ENCODE assay signal across 35 mouse cellular contexts in genomic region chr2:35333670-35334069, GRCm38 (mm10). TPM values are rescaled to one million over a fixed set of nuclear protein-coding genes. Genes with fewer than 3 reads are reported as not detected.
A peak's percentile ranks its signal among the peaks of the same experiment; 100 is the strongest.
DNase-seq lines count a peak whose midpoint lies in the region; ATAC-seq and TF ChIP-seq lines count a peak whose summit lies in the region.
"Had no signal": no experiment of that assay in that cellular context is flagged by ENCODE, and none has a peak within 500 bp of the region (broad histone marks: within the 10 kb centered on the region; RNA-seq: fewer than 3 reads in every experiment).

No protein-coding gene starts in this region.

- DNase-seq in hindbrain, postnatal 0 days (ENCODE audit: low spot score): no peak
- DNase-seq in hindbrain, embryonic 10.5 days (ENCODE audit: low spot score): no peak
- peak; percentile 84 for DNase-seq in 416B (ENCODE audit: low read depth)
- DNase-seq in spleen, postnatal 36 days (ENCODE audit: low spot score in 2 of 2): no peak
- DNase-seq in midbrain, postnatal 0 days (ENCODE audit: low spot score): no peak
- DNase-seq in urinary bladder, postnatal 36 days (ENCODE audit: low spot score in 2 of 2): no peak
- DNase-seq: adrenal gland, postnatal 36 days; cerebellum, adult 11-12 months; cerebellum, postnatal 10 days; gastrocnemius, postnatal 10 days; heart, adult 18-20 months; kidney, adult 8-10 months; kidney, postnatal 10 days; lung, adult 2 months; right cerebral cortex, postnatal 14 days; thymus, postnatal 14 days had no signal

- ATAC-seq in hindbrain, postnatal 0 days: no peak
- peak; percentile 64 for ATAC-seq in granulocyte monocyte progenitor cell, adult 5-6 weeks (replicated peaks; ENCODE audit: poor library complexity, severe bottlenecking)
- no peak for ATAC-seq in liver, embryonic 16.5 days (ENCODE audit: low read depth)
- no peak for ATAC-seq in midbrain, postnatal 0 days (ENCODE audit: low FRiP score)
- ATAC-seq: inflammation-experienced regulatory T-cells, adult 6 months; Patski had no signal

- no peak overlapping the region for H3K4me3 ChIP-seq in hindbrain, postnatal 0 days (ENCODE audit: low read length)
- no peak overlapping the region for H3K4me3 ChIP-seq in hindbrain, embryonic 10.5 days
- peak overlapping the region; percentile 98 for H3K4me3 ChIP-seq in liver, embryonic 16.5 days (ENCODE audit: low read depth, low read length)
- H3K4me3 ChIP-seq in midbrain, postnatal 0 days (ENCODE audit: low read depth, low read length): no peak overlapping the region
- H3K4me3 ChIP-seq: forebrain, embryonic 12.5 days; heart, embryonic 12.5 days; hindbrain, embryonic 13.5 days; left cerebral cortex, adult 2 months; limb, embryonic 10.5 days; midbrain, embryonic 12.5 days had no signal

- H3K9ac ChIP-seq in hindbrain, postnatal 0 days (replicated peaks; ENCODE audit: low read length): no peak overlapping the region
- peak overlapping the region; percentile 99 for H3K9ac ChIP-seq in liver, embryonic 16.5 days (ENCODE audit: low read depth, low read length)
- H3K9ac ChIP-seq in midbrain, postnatal 0 days (replicated peaks; ENCODE audit: low read length, poor library complexity, severe bottlenecking): no peak overlapping the region
- H3K9ac ChIP-seq: forebrain, embryonic 12.5 days; heart, embryonic 12.5 days; hindbrain, embryonic 13.5 days; midbrain, embryonic 12.5 days had no signal

- no peak overlapping the region for H3K27ac ChIP-seq in hindbrain, postnatal 0 days
- H3K27ac ChIP-seq in hindbrain, embryonic 10.5 days: no peak overlapping the region
- peak overlapping the region; percentile 99 for H3K27ac ChIP-seq in liver, embryonic 16.5 days (ENCODE audit: low read length)
- H3K27ac ChIP-seq in midbrain, postnatal 0 days (ENCODE audit: low read depth, low read length): no peak overlapping the region
- H3K27ac ChIP-seq: forebrain, embryonic 12.5 days; hindbrain, embryonic 13.5 days; left cerebral cortex, adult 2 months; limb, embryonic 10.5 days; midbrain, embryonic 12.5 days had no signal

- H3K36me3 ChIP-seq in hindbrain, postnatal 0 days (ENCODE audit: insufficient read depth, low read length): no peaks in the 10 kb centered on the region
- H3K36me3 ChIP-seq in hindbrain, embryonic 10.5 days: no peaks in the 10 kb centered on the region
- peaks cover 7% of the 10 kb centered on the region for H3K36me3 ChIP-seq in liver, embryonic 16.5 days (ENCODE audit: control insufficient read depth, insufficient read depth)
- H3K36me3 ChIP-seq in midbrain, postnatal 0 days (ENCODE audit: insufficient read depth, low read length): no peaks in the 10 kb centered on the region
- H3K36me3 ChIP-seq: forebrain, embryonic 12.5 days; heart, embryonic 12.5 days; hindbrain, embryonic 13.5 days; limb, embryonic 10.5 days; midbrain, embryonic 12.5 days had no signal

- no peaks in the 10 kb centered on the region for H3K27me3 ChIP-seq in hindbrain, postnatal 0 days (ENCODE audit: insufficient read depth, low read length)
- H3K27me3 ChIP-seq in hindbrain, embryonic 10.5 days (ENCODE audit: insufficient read depth, poor library complexity, severe bottlenecking): peaks cover 13% of the 10 kb centered on the region; the same call in 1 of the 2 replicates
- H3K27me3 ChIP-seq in liver, embryonic 16.5 days (ENCODE audit: control insufficient read depth, insufficient read depth, low read depth, low read length): no peaks in the 10 kb centered on the region
- H3K27me3 ChIP-seq in midbrain, postnatal 0 days (ENCODE audit: insufficient read depth, low read length): no peaks in the 10 kb centered on the region
- H3K27me3 ChIP-seq: forebrain, embryonic 12.5 days; heart, embryonic 12.5 days; Patski had no signal

- no peaks in the 10 kb centered on the region for H3K9me3 ChIP-seq in hindbrain, postnatal 0 days (ENCODE audit: low read length)
- H3K9me3 ChIP-seq in hindbrain, embryonic 10.5 days: no peaks in the 10 kb centered on the region
- H3K9me3 ChIP-seq in liver, embryonic 16.5 days (replicated peaks; ENCODE audit: control insufficient read depth, low read length): no peaks in the 10 kb centered on the region
- no peaks in the 10 kb centered on the region for H3K9me3 ChIP-seq in midbrain, postnatal 0 days (ENCODE audit: low read length)
- H3K9me3 ChIP-seq: forebrain, embryonic 12.5 days; G1E; heart, embryonic 12.5 days; hindbrain, embryonic 13.5 days; limb, embryonic 10.5 days; midbrain, embryonic 12.5 days had no signal

- TF ChIP-seq CTCF in hindbrain, postnatal 0 days (IDR thresholded peaks at IDR 0.05; ENCODE audit: low read depth): no peak
- no peak for TF ChIP-seq CTCF in midbrain, postnatal 0 days (IDR thresholded peaks at IDR 0.05)

- H3K4me1 ChIP-seq in hindbrain, postnatal 0 days (ENCODE audit: insufficient read depth, low read length): 0 out of 2 replicates have a peak, but pooled peaks cover under 1% of the 10 kb centered on the region
- H3K4me1 ChIP-seq in hindbrain, embryonic 10.5 days (replicated peaks): peaks cover 21% of the 10 kb centered on the region
- H3K4me1 ChIP-seq in liver, embryonic 16.5 days (ENCODE audit: control insufficient read depth, low read depth, low read length): peaks cover 60% of the 10 kb centered on the region
- H3K4me1 ChIP-seq in midbrain, postnatal 0 days (ENCODE audit: insufficient read depth, low read length): no peaks in the 10 kb centered on the region

- H3K4me2 ChIP-seq in hindbrain, postnatal 0 days (ENCODE audit: low read depth, low read length): 0 out of 2 replicates have a peak overlapping the region, but pooled peaks have one; percentile 60
- H3K4me2 ChIP-seq in liver, embryonic 16.5 days (ENCODE audit: low read depth, low read length): peak overlapping the region; percentile 78
- H3K4me2 ChIP-seq in midbrain, postnatal 0 days (ENCODE audit: low read depth, low read length, poor library complexity, severe bottlenecking): no peak overlapping the region
- H3K4me2 ChIP-seq: forebrain, embryonic 12.5 days; hindbrain, embryonic 13.5 days; midbrain, embryonic 12.5 days had no signal

RNA-seq across cellular contexts. Expression of gene Stom, which starts 3.1 kb away (rescaled TPM):
- total RNA-seq in hindbrain, postnatal 0 days (2014; rRNA removed): 33.2 and 35.5 TPM in 2 replicates
- polyA plus RNA-seq in hindbrain, postnatal 0 days (2015; fragmentation: Nextera tagmentation; extraction: Ambion mirVana): 30.8 and 32.1 TPM in 2 replicates
- 14.8 and 17.0 TPM in 2 replicates for polyA plus RNA-seq in hindbrain, embryonic 10.5 days (2016; fragmentation: Nextera tagmentation; extraction: Ambion mirVana)
- total RNA-seq in granulocyte monocyte progenitor cell, adult 5-6 weeks (2014; fragmentation: Nextera tagmentation): 99.4 and 102 TPM in 2 replicates
- 147 and 151 TPM in 2 replicates for total RNA-seq in granulocyte monocyte progenitor cell, adult 5-6 weeks (2017)
- polyA plus RNA-seq in liver, embryonic 16.5 days (2015; fragmentation: Nextera tagmentation; extraction: Ambion mirVana): 181 and 189 TPM in 2 replicates
- total RNA-seq in midbrain, postnatal 0 days (2014; rRNA removed): 21.9 and 24.9 TPM in 2 replicates
- polyA plus RNA-seq in midbrain, postnatal 0 days (2015; fragmentation: Nextera tagmentation; extraction: Ambion mirVana): 23.1 and 23.3 TPM in 2 replicates

RNA-seq across cellular contexts. Expression of gene 4930568D16Rik, which starts 33.9 kb away (rescaled TPM):
- not detected in 2 replicates for total RNA-seq in hindbrain, postnatal 0 days (2014; rRNA removed)
- polyA plus RNA-seq in hindbrain, postnatal 0 days (2015; fragmentation: Nextera tagmentation; extraction: Ambion mirVana): not detected in 2 replicates
- not detected in 2 replicates for polyA plus RNA-seq in hindbrain, embryonic 10.5 days (2016; fragmentation: Nextera tagmentation; extraction: Ambion mirVana)
- total RNA-seq in granulocyte monocyte progenitor cell, adult 5-6 weeks (2014; fragmentation: Nextera tagmentation): not detected in 2 replicates
- not detected in 2 replicates for total RNA-seq in granulocyte monocyte progenitor cell, adult 5-6 weeks (2017)
- not detected in 2 replicates for polyA plus RNA-seq in liver, embryonic 16.5 days (2015; fragmentation: Nextera tagmentation; extraction: Ambion mirVana)
- not detected in 2 replicates for total RNA-seq in midbrain, postnatal 0 days (2014; rRNA removed)
- polyA plus RNA-seq in midbrain, postnatal 0 days (2015; fragmentation: Nextera tagmentation; extraction: Ambion mirVana): not detected in 2 replicates
- total RNA-seq: adrenal gland, adult 18-20 months; adrenal gland, postnatal 36 days; CH12.LX; gastrocnemius, postnatal 10 days; heart, adult 18-20 months; heart, postnatal 25 days; layer of hippocampus, postnatal 10 days; left cerebral cortex, adult 2 months; monocyte, adult 5-6 weeks had no signal
- polyA plus RNA-seq: embryonic facial prominence, embryonic 11.5 days; forebrain, embryonic 12.5 days; frontal cortex, adult 2 months; G1E; heart, embryonic 12.5 days; hindbrain, embryonic 13.5 days; inflammation-experienced regulatory T-cells, adult 6 months; limb, embryonic 10.5 days; lung, adult 2 months; midbrain, embryonic 12.5 days; neural tube, embryonic 11.5 days; Patski had no signal
